Mouse (Mus musculus) C2C12 (cell line): ENCODE measurements around the gene Itga11.

Experiments
- CTCF ChIP-seq: IDR thresholded peaks from one replicate; pipeline ENCODE4 v1.5.1; 2011; ENCODE audit not compliant: control insufficient read depth, insufficient read depth, insufficient read length
- MYOD1 ChIP-seq: IDR thresholded peaks from one replicate; pipeline ENCODE4 v1.6.1; 2011; ENCODE audit warnings: low read depth; ENCODE audit not compliant: control insufficient read depth, insufficient read length
- USF1 ChIP-seq: IDR thresholded peaks from one replicate; pipeline ENCODE4 v1.6.1; 2011; ENCODE audit warnings: low read depth, mild to moderate bottlenecking, control low read depth, moderate library complexity

- no peak for TF ChIP-seq MYOD1
- no peak for TF ChIP-seq CTCF
- no peak for TF ChIP-seq USF1
These were observed 16.4 kb downstream of the Itga11 start for GRCm38 (mm10) chr9:62694054-62694453.
